Mouse (Mus musculus): Measurements from ENCODE around the gene Creb3l4. TPM values are rescaled to one million over a fixed set of nuclear protein-coding genes. Genes with fewer than 3 reads are reported as not detected.

Gene Creb3l4
- polyA plus RNA-seq, 1 experiment from 2014 or later, result 0.15 TPM

- peaks cover 12% of the 10 kb centered on the region for H3K36me3 ChIP-seq (replicated peaks; ENCODE audit: insufficient read depth, low read length)
- H3K4me3 ChIP-seq (ENCODE audit: low read depth, low read length), result no peak overlapping the region
- H3K4me1 ChIP-seq (ENCODE audit: insufficient read depth), result peaks cover 17% of the 10 kb centered on the region
- no peak for ATAC-seq
- H3K27me3 ChIP-seq (ENCODE audit: insufficient read depth, low read length), result no peaks in the 10 kb centered on the region
- no peak overlapping the region for H3K4me2 ChIP-seq (ENCODE audit: low read depth, low read length)
- no peak for DNase-seq
- no peaks in the 10 kb centered on the region for H3K9me3 ChIP-seq (ENCODE audit: low read length)
- H3K27ac ChIP-seq (ENCODE audit: low read depth), result no peak overlapping the region
- 87% methylated on average over 6 of the region's 6 CpGs for WGBS (ENCODE audit: insufficient replicate concordance)
- H3K9ac ChIP-seq (replicated peaks), result no peak overlapping the region
- no peak for TF ChIP-seq CTCF (IDR thresholded peaks at IDR 0.05; ENCODE audit: low read depth)
- no peak for TF ChIP-seq EP300 (IDR thresholded peaks at IDR 0.05; ENCODE audit: low read depth)
These were observed 7.5 kb upstream of the Creb3l4 start for GRCm38 (mm10) chr3:90250791-90251190.

GRCm38 (mm10) chr3:90248746-90249100 is 5.4 kb upstream of the Creb3l4 start:
- DNase-seq, result peak; percentile 51
- Histone ChIP-seq H3K4me1 (ENCODE audit: insufficient read depth) (peaks cover 7% of the 10 kb centered on the region), H3K4me2 (ENCODE audit: low read depth, low read length) (peak overlapping the region; percentile 84), H3K9ac (replicated peaks) (peak overlapping the region; percentile 70), H3K9me3 (ENCODE audit: low read length) (no peaks in the 10 kb centered on the region), H3K27ac (ENCODE audit: low read depth) (peak overlapping the region; percentile 91), H3K27me3 (ENCODE audit: insufficient read depth, low read length) (no peaks in the 10 kb centered on the region), H3K36me3 (replicated peaks; ENCODE audit: insufficient read depth, low read length) (peaks cover 12% of the 10 kb centered on the region), H3K4me3 (ENCODE audit: low read depth, low read length) (peak overlapping the region; percentile 61)
- no peak for TF ChIP-seq CTCF (IDR thresholded peaks at IDR 0.05; ENCODE audit: low read depth)
- no peak for TF ChIP-seq EP300 (IDR thresholded peaks at IDR 0.05; ENCODE audit: low read depth)
- 1% methylated on average over 9 of the region's 10 CpGs for WGBS (ENCODE audit: insufficient replicate concordance)
- ATAC-seq, result peak; percentile 21

- peaks cover 12% of the 10 kb centered on the region for H3K36me3 ChIP-seq (replicated peaks; ENCODE audit: insufficient read depth, low read length)
- H3K4me3 ChIP-seq (ENCODE audit: low read depth, low read length), result peak within 1 kb of the TSS; percentile 61
- peak within 1 kb of the TSS; percentile 84 for H3K4me2 ChIP-seq (ENCODE audit: low read depth, low read length)
- WGBS (ENCODE audit: insufficient replicate concordance), result under 1% methylated on average over 39 of the region's 44 CpGs
- H3K9ac ChIP-seq (replicated peaks), result peak within 1 kb of the TSS; percentile 70
- H3K9me3 ChIP-seq (ENCODE audit: low read length), result no peaks in the 10 kb centered on the region
- H3K27me3 ChIP-seq (ENCODE audit: insufficient read depth, low read length), result no peaks in the 10 kb centered on the region
- DNase-seq, result peak; percentile 90
- H3K4me1 ChIP-seq (ENCODE audit: insufficient read depth), result peaks cover 7% of the 10 kb centered on the region
- TF ChIP-seq EP300 (IDR thresholded peaks at IDR 0.05; ENCODE audit: low read depth) (no peak), CTCF (IDR thresholded peaks at IDR 0.05; ENCODE audit: low read depth) (no peak)
- H3K27ac ChIP-seq (ENCODE audit: low read depth), result peak within 1 kb of the TSS; percentile 91
- peak; percentile 93 for ATAC-seq
These were observed 4.8 kb upstream of the Creb3l4 start, which contains the start of gene Slc39a1 for GRCm38 (mm10) chr3:90247960-90248745. Gene Slc39a1, plus strand, starts transcription at chr3:90248172.

GRCm38 (mm10) chr3:90247630-90247959 is 4.3 kb upstream of the Creb3l4 start:
- Histone ChIP-seq H3K9ac (replicated peaks) (peak overlapping the region; percentile 70), H3K36me3 (replicated peaks; ENCODE audit: insufficient read depth, low read length) (peaks cover 12% of the 10 kb centered on the region), H3K27me3 (ENCODE audit: insufficient read depth, low read length) (no peaks in the 10 kb centered on the region), H3K27ac (ENCODE audit: low read depth) (peak overlapping the region; percentile 91), H3K9me3 (ENCODE audit: low read length) (no peaks in the 10 kb centered on the region), H3K4me3 (ENCODE audit: low read depth, low read length) (peak overlapping the region; percentile 61), H3K4me1 (ENCODE audit: insufficient read depth) (peaks cover 12% of the 10 kb centered on the region), H3K4me2 (ENCODE audit: low read depth, low read length) (peak overlapping the region; percentile 84)
- WGBS (ENCODE audit: insufficient replicate concordance), result 5% methylated on average over 3 of the region's 3 CpGs
- no peak; the same call in 1 of the 2 replicates for ATAC-seq
- DNase-seq, result no peak
- TF ChIP-seq CTCF (IDR thresholded peaks at IDR 0.05; ENCODE audit: low read depth), result no peak
- no peak for TF ChIP-seq EP300 (IDR thresholded peaks at IDR 0.05; ENCODE audit: low read depth)

GRCm38 (mm10) chr3:90245406-90245805 is 2.1 kb upstream of the Creb3l4 start:
- Histone ChIP-seq H3K4me3 (ENCODE audit: low read depth, low read length) (no peak overlapping the region), H3K4me1 (ENCODE audit: insufficient read depth) (peaks cover 28% of the 10 kb centered on the region), H3K27ac (ENCODE audit: low read depth) (no peak overlapping the region), H3K9me3 (ENCODE audit: low read length) (no peaks in the 10 kb centered on the region), H3K4me2 (ENCODE audit: low read depth, low read length) (no peak overlapping the region), H3K36me3 (replicated peaks; ENCODE audit: insufficient read depth, low read length) (peaks cover under 1% of the 10 kb centered on the region), H3K27me3 (ENCODE audit: insufficient read depth, low read length) (no peaks in the 10 kb centered on the region), H3K9ac (replicated peaks) (no peak overlapping the region)
- TF ChIP-seq EP300 (IDR thresholded peaks at IDR 0.05; ENCODE audit: low read depth) (no peak), CTCF (IDR thresholded peaks at IDR 0.05; ENCODE audit: low read depth) (no peak)
- 51% methylated on average over 2 of the region's 2 CpGs for WGBS (ENCODE audit: insufficient replicate concordance)
- ATAC-seq, result no peak
- no peak for DNase-seq

- no peak for DNase-seq
- H3K9me3 ChIP-seq (ENCODE audit: low read length), result no peaks in the 10 kb centered on the region
- no peaks in the 10 kb centered on the region for H3K36me3 ChIP-seq (replicated peaks; ENCODE audit: insufficient read depth, low read length)
- H3K4me2 ChIP-seq (ENCODE audit: low read depth, low read length), result no peak overlapping the region
- no peak overlapping the region for H3K9ac ChIP-seq (replicated peaks)
- no peak for ATAC-seq
- TF ChIP-seq EP300 (IDR thresholded peaks at IDR 0.05; ENCODE audit: low read depth), result no peak
- TF ChIP-seq CTCF (IDR thresholded peaks at IDR 0.05; ENCODE audit: low read depth), result no peak
- no peaks in the 10 kb centered on the region for H3K27me3 ChIP-seq (ENCODE audit: insufficient read depth, low read length)
- peaks cover 24% of the 10 kb centered on the region for H3K4me1 ChIP-seq (ENCODE audit: insufficient read depth)
- no peak overlapping the region for H3K27ac ChIP-seq (ENCODE audit: low read depth)
- H3K4me3 ChIP-seq (ENCODE audit: low read depth, low read length), result no peak overlapping the region
- WGBS (ENCODE audit: insufficient replicate concordance), result 69% methylated on average over 10 of the region's 10 CpGs
These were observed 1.5 kb downstream of the Creb3l4 start for GRCm38 (mm10) chr3:90241669-90242358.

Data from liver, postnatal 0 days (tissue).